Mouse (Mus musculus) gastrocnemius, postnatal 36 days (tissue): ENCODE data around the gene Itk. TPM values are rescaled to one million over a fixed set of nuclear protein-coding genes. Genes with fewer than 3 reads are reported as not detected.

Experiments used
- DNase-seq, 2 experiments: peaks; one replicate each; pipeline ENCODE4 v3.0.0; 2022
- intact Hi-C: fragments of 180-260 bp; cut with DNase I; formaldehyde crosslinking; loops from one replicate; pipeline ENCODE4 v1.15.1; 2025
- total RNA-seq, 2 experiments: library from RNA; stranded (reverse); gene quantifications; 2 replicates each; pipeline ENCODE4 v1.2.3; 2021

Gene Itk
- total RNA-seq, 2 experiments from 2014 or later = 1.1 TPM; not detected in 1

DNA sequence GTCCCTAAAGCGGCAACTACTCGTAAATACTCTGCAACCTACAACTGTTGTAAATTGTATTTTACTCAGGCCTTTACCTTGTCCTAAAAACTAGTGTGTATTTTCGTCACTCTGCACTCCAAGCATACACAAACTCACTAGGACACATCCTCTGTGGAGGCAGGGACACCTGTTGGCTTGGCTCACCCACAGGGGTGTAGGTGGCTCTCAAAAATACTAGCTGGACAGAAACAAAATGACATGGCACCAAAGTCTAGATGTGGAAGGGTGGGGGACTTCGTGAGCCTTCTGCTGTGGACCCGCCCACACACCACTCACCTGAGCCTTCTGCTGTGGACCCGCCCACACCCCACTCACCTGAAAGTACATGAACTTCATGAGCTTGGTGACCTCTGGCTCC, 105.5 kb downstream of the Itk start:
- intact Hi-C loops = no loop called here
- no peak for DNase-seq

DNA sequence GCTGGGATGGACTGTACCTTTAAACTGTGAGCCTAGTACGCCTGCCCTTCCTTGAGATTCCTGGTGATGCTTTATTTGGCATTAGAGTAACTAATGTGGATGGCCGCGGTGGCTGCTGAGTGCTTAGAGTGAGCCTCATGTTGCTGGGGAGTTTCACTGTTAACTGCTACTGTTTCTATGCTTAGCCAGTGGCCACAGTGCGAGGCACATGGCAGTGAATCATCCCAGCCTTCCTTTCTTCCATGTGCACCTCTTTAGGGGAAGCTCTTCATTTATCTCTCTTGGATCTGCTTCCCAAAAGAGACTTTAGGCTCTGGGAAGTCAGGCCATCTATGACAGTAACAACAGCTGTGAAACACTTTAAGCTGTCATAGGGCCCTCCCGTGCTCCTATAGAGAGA, 106.7 kb downstream of the Itk start:
- intact Hi-C loops = no loop called here
- DNase-seq = no peak

- DNase-seq = no peak
- intact Hi-C loops = no loop called here
These were observed 110.6 kb downstream of the Itk start for GRCm38 (mm10) chr11:46278709-46279108.

DNA sequence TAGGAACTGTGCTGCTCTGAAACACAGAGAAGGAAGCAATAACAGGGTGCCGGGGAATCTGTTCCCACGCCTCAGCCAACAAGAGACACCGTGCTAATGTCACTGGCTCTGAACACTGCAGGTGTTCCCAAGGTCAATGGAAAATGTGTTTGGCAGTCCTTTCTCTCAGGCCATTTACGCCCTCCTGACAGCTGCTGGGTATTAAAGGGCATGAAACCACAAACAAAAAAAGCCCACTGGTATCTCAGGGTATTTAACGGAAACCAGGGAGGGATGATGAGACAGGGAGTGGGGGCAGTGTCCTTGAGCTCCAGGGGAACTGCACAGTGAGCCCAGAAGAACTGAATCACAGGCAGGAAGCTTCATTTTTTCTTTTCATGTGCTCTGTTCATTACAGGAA, 111.2 kb downstream of the Itk start:
- intact Hi-C loops = no loop called here
- DNase-seq = no peak

GRCm38 (mm10) chr11:46276778-46277177, 112.5 kb downstream of the Itk start:
- DNase-seq = no peak
- intact Hi-C loops = no loop called here

- DNase-seq = no peak
- intact Hi-C loops = no loop called here
These were observed 113.1 kb downstream of the Itk start for GRCm38 (mm10) chr11:46276168-46276567.

- DNase-seq = peak; percentile 32 to 51
- intact Hi-C loops = no loop called here
These were observed 114.0 kb downstream of the Itk start for GRCm38 (mm10) chr11:46275302-46275701.

Other genes with a start within 250 kb of the Itk start
- gene Nipal4, start 223.0 kb downstream of the Itk start, total RNA-seq = under 1 TPM in 1 of 2 experiments, not detected in 1; 0.07 TPM
- not detected for gene Fndc9, start 154.0 kb downstream of the Itk start, total RNA-seq
- 1 to 10 TPM; 1.5 to 1.7 TPM for gene Cyfip2, start 76.7 kb downstream of the Itk start, total RNA-seq
- gene Fam71b, start 7.0 kb upstream of the Itk start, total RNA-seq = not detected
- 10 to 100 TPM; 14.7 to 14.8 TPM for gene Med7, start 47.4 kb upstream of the Itk start, total RNA-seq
- not detected for gene Havcr2, start 65.4 kb upstream of the Itk start, total RNA-seq
- not detected for gene Gm12169, start 134.7 kb upstream of the Itk start, total RNA-seq
- gene BC053393, start 182.0 kb upstream of the Itk start, total RNA-seq = not detected
- gene Dppa1, start 239.7 kb upstream of the Itk start, total RNA-seq = not detected